Mouse (Mus musculus) small intestine, adult 2 months (tissue): ENCODE measurements around the gene Pth2. TPM values are rescaled to one million over a fixed set of nuclear protein-coding genes. Genes with fewer than 3 reads are reported as not detected.

ENCODE experiments used
- H3K27ac ChIP-seq: fragments of 200-500 bp; 2 replicates; pipeline ENCODE4 v1.5.1; 2012; ENCODE audit warnings: low read depth, low read length, control low read depth, inconsistent platforms; ENCODE audit not compliant: insufficient read depth
- H3K27me3 ChIP-seq: fragments of 200-500 bp; 2 replicates; pipeline ENCODE4 v1.6.1; 2012; ENCODE audit warnings: mild to moderate bottlenecking, moderate library complexity, low read length, inconsistent platforms; ENCODE audit not compliant: control insufficient read depth, insufficient read depth
- H3K36me3 ChIP-seq: fragments of 200-500 bp; 2 replicates; pipeline ENCODE4 v1.6.1; 2012; ENCODE audit warnings: mild to moderate bottlenecking, low read length, control low read depth, inconsistent platforms; ENCODE audit not compliant: control insufficient read depth, insufficient read depth
- H3K4me1 ChIP-seq: fragments of 200-500 bp; 2 replicates; pipeline ENCODE4 v1.6.1; 2012; ENCODE audit warnings: low read length, inconsistent platforms, mixed read lengths; ENCODE audit not compliant: control insufficient read depth, insufficient read depth, insufficient read length
- H3K4me3 ChIP-seq: fragments of 200-500 bp; 2 replicates; pipeline ENCODE4 v1.5.1; 2012; ENCODE audit warnings: low read depth, mild to moderate bottlenecking, control low read depth, inconsistent platforms, low read length, moderate library complexity
- CTCF ChIP-seq: fragments of 200-500 bp; IDR thresholded peaks from 2 replicates; pipeline ENCODE4 v1.5.1; 2012; ENCODE audit warnings: low read depth, mild to moderate bottlenecking, control low read depth, inconsistent platforms, low read length, moderate library complexity, mixed read lengths; ENCODE audit not compliant: insufficient replicate concordance, insufficient read length; ENCODE audit errors: extremely low read depth
- POLR2A ChIP-seq: fragments of 200-500 bp; IDR thresholded peaks from 2 replicates; pipeline ENCODE4 v1.6.1; 2012; ENCODE audit warnings: low read depth, mild to moderate bottlenecking, control low read depth, inconsistent platforms, low read length, moderate library complexity
- WGBS: fragments of 180-500 bp; shearing (Covaris S2); methylation state at CpG from one replicate; pipeline ENCODE4 v1.1.7; 2018; 5-methylcytosine and 5-hydroxymethylcytosine counted together
- polyA plus RNA-seq: library from polyadenylated mRNA; depleted of rRNA; stranded (reverse); fragments of >200 nt; gene quantifications from 2 replicates; pipeline ENCODE4 v1.2.3, GENCODE M21; 2012

Pth2 gene
- polyA plus RNA-seq, 1 experiment = not detected

- H3K4me1 ChIP-seq = peaks cover 10% of the 10 kb centered on the region
- TF ChIP-seq POLR2A (no peak), CTCF (no peak)
- WGBS = 5% methylated on average over 35 of the region's 35 CpGs
- H3K27ac ChIP-seq = no peak overlapping the region
- H3K27me3 ChIP-seq = peaks cover 53% of the 10 kb centered on the region
- H3K36me3 ChIP-seq = no peaks in the 10 kb centered on the region
- peak overlapping the region; percentile 11; the same call in 1 of the 2 replicates for H3K4me3 ChIP-seq
These were observed 745 bp downstream of the Pth2 start for GRCm38 (mm10) chr7:45181540-45181939.

GRCm38 (mm10) chr7:45182199-45182601 is 1.4 kb downstream of the Pth2 start:
- Histone ChIP-seq H3K36me3 (no peaks in the 10 kb centered on the region), H3K27me3 (peaks cover 46% of the 10 kb centered on the region), H3K27ac (no peak overlapping the region), H3K4me1 (peaks cover 10% of the 10 kb centered on the region), H3K4me3 (peak overlapping the region; percentile 54)
- WGBS = under 1% methylated on average over 34 of the region's 34 CpGs
- TF ChIP-seq POLR2A (no peak), CTCF (no peak)

DNA sequence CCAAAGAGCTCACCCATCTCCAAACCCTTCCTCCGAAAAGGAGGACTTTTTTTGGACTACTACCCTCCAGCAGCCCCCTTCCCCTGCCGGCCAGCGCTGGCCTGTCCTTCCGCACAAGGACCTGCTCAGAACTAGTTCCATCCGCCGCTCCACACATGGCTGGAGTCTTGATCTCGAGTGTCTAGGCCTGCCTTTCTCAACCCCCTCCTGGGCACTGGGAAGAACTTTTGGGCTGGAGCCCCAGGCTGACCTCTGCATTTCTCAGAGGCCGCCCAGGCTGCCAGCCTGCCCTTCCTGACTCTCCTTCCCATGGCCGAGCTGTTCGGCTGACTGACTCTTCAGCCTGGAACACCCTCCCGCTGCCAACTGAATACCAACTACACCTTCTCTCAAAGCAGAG is 1.8 kb downstream of the Pth2 start:
- Histone ChIP-seq H3K27me3 (peaks cover 42% of the 10 kb centered on the region), H3K36me3 (no peaks in the 10 kb centered on the region), H3K4me1 (peaks cover 10% of the 10 kb centered on the region), H3K4me3 (peak overlapping the region; percentile 40), H3K27ac (no peak overlapping the region)
- no peak for TF ChIP-seq POLR2A
- TF ChIP-seq CTCF = no peak
- WGBS = 20% methylated on average over 11 of the region's 11 CpGs

DNA sequence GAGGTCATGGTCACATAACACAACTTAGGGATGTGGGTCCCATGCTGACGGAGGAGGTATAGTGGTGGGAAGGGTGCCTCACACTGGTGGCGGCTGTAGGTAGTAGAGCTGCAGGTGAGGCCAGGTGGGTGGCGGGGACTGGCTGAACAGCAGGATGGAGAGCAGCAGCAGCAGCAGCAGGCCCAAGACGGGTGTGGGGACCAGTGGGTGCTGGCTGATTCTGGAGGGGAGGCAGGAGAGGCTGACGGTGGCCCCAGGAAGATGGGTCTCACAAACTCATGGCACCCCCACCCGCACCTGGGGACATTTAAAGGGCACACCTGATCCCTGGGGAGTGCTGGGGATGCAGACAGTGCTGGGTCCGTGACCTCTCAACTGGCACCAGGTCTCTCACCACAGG is 2.9 kb downstream of the Pth2 start:
- peaks cover 10% of the 10 kb centered on the region for H3K4me1 ChIP-seq
- H3K27ac ChIP-seq = no peak overlapping the region
- H3K4me3 ChIP-seq = no peak overlapping the region
- H3K36me3 ChIP-seq = no peaks in the 10 kb centered on the region
- peaks cover 32% of the 10 kb centered on the region for H3K27me3 ChIP-seq
- TF ChIP-seq CTCF (no peak), POLR2A (no peak)
- WGBS = 68% methylated on average over 7 of the region's 7 CpGs

DNA sequence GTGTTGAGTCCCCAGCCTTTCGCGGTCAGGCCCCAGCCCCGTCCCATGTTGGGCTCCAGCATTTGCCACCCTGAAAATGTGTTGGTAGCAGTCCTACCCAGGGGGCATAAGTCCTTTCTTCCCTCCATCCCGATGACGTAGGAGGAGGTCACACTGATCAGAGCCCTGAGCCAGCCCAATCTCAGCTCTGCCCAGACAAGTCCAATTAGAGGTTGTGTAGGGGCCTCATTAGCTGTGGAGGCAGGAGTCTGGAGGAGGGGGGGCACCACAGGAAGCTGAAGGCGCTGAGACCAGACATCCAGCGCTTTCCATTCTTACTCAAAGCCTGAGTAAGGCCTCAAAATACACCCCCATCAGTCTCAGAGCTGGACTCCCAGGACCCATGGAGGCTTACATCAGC is 5.1 kb downstream of the Pth2 start:
- Histone ChIP-seq H3K27ac (no peak overlapping the region), H3K4me3 (no peak overlapping the region), H3K27me3 (peaks cover 28% of the 10 kb centered on the region), H3K4me1 (peaks cover 10% of the 10 kb centered on the region), H3K36me3 (no peaks in the 10 kb centered on the region)
- WGBS = 74% methylated on average over 7 of the region's 7 CpGs
- TF ChIP-seq CTCF (no peak), POLR2A (no peak)

DNA sequence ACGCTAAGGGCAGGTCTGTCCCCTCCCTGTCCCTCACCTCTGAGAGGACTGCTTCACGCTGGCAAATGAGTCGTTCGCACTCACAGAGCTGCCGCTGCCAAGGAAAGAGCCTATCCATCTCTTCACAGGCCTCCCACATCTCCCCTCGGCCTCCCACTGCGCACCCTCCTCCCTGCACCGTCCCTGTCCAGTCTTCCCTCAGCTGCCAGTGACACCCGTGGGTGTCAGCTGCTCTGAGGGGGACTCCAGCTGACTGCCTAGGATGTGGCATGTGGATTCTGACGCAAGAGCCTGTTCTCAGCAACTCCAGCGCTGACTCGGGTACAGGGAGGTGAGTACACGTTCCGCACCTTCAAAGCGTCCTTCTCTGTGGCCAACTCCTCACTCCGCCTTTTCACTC is 8.8 kb downstream of the Pth2 start:
- peaks cover 13% of the 10 kb centered on the region for H3K27me3 ChIP-seq
- no peak overlapping the region for H3K4me3 ChIP-seq
- 56% methylated on average over 16 of the region's 16 CpGs for whole genome bisulfite sequencing
- no peak for TF ChIP-seq CTCF
- no peak for TF ChIP-seq POLR2A
- no peaks in the 10 kb centered on the region for H3K4me1 ChIP-seq
- H3K27ac ChIP-seq = no peak overlapping the region
- no peaks in the 10 kb centered on the region for H3K36me3 ChIP-seq

GRCm38 (mm10) chr7:45190186-45190585 is 9.4 kb downstream of the Pth2 start:
- Histone ChIP-seq H3K36me3 (no peaks in the 10 kb centered on the region), H3K4me3 (no peak overlapping the region), H3K4me1 (no peaks in the 10 kb centered on the region), H3K27me3 (peaks cover 9% of the 10 kb centered on the region), H3K27ac (no peak overlapping the region)
- WGBS = 86% methylated on average over 6 of the region's 6 CpGs
- TF ChIP-seq CTCF = no peak
- TF ChIP-seq POLR2A = no peak
